Mouse (Mus musculus): ENCODE data around the gene Ttc3. TPM values are rescaled to one million over a fixed set of nuclear protein-coding genes. Genes with fewer than 3 reads are reported as not detected.

Ttc3 gene
- polyA plus RNA-seq, 1 experiment from 2014 or later = 285 TPM

- DNase-seq (ENCODE audit: low spot score) = no peak
- Histone ChIP-seq H3K27me3 (ENCODE audit: low read depth, poor library complexity, severe bottlenecking) (no peaks in the 10 kb centered on the region), H3K36me3 (no peaks in the 10 kb centered on the region), H3K4me3 (no peak overlapping the region), H3K9me3 (replicated peaks) (no peaks in the 10 kb centered on the region), H3K27ac (no peak overlapping the region), H3K4me1 (peaks cover 10% of the 10 kb centered on the region)
- 88% methylated on average over 7 of the region's 7 CpGs for WGBS
Measured at GRCm38 (mm10) chr16:94347080-94347731, 23.2 kb upstream of the Ttc3 start.

DNA sequence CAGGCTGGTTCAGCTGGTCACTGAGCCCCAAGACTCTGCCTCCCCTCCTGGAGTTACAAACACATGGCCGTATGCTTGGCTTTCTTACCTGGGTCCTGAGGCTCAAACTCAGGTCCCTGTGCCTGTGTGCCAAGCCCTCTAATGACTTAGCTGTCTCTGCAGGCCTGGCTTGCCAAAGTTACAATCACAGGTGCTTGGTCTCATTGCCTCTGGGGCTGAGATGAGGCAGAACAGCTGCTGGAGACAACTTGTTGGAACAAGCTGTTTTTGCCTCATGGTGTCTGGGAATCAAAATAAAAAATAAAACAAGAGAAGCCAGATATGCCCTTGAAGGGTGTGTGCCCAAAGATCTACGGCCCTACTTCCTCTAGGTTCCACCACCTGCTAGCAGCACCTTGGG lies 21.6 kb upstream of the Ttc3 start:
- Histone ChIP-seq H3K27ac (no peak overlapping the region), H3K27me3 (ENCODE audit: low read depth, poor library complexity, severe bottlenecking) (no peaks in the 10 kb centered on the region), H3K9me3 (replicated peaks) (no peaks in the 10 kb centered on the region), H3K4me3 (no peak overlapping the region), H3K36me3 (no peaks in the 10 kb centered on the region), H3K4me1 (peaks cover 14% of the 10 kb centered on the region)
- no peak for DNase-seq (ENCODE audit: low spot score)
- WGBS = 88% methylated on average over 2 of the region's 2 CpGs

GRCm38 (mm10) chr16:94349588-94350286 lies 20.7 kb upstream of the Ttc3 start:
- 80% methylated on average over 11 of the region's 11 CpGs for WGBS
- H3K27ac ChIP-seq = no peak overlapping the region

DNA sequence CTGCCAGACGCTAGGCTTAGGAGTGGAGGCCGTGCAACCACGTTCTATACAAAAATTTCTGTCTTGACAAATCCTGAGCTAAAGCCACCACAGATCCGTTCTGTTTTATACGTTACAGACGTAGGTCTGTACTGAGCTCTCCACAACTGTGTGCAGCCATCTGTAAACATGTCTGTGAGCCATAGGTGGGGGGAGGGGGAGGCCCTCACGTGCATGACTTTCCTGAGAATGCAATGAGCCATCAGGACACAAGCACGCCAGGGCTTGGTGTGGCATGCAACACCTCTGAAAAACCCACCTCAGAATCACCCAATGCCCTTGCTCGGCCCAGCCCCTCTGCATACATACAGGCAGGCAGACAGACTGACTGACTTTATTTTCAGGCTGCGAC lies 20.1 kb upstream of the Ttc3 start:
- 85% methylated on average over 10 of the region's 10 CpGs for WGBS
- H3K27me3 ChIP-seq (ENCODE audit: low read depth, poor library complexity, severe bottlenecking) = no peaks in the 10 kb centered on the region
- H3K4me3 ChIP-seq = no peak overlapping the region
- H3K9me3 ChIP-seq (replicated peaks) = no peaks in the 10 kb centered on the region
- DNase-seq (ENCODE audit: low spot score) = no peak
- H3K27ac ChIP-seq = no peak overlapping the region
- peaks cover 22% of the 10 kb centered on the region for H3K4me1 ChIP-seq
- H3K36me3 ChIP-seq = no peaks in the 10 kb centered on the region

More at GRCm38 (mm10) chr16:94349588-94350286, 20.7 kb upstream of the Ttc3 start:
- no peak for DNase-seq (ENCODE audit: low spot score)
- Histone ChIP-seq H3K9me3 (replicated peaks) (no peaks in the 10 kb centered on the region), H3K36me3 (no peaks in the 10 kb centered on the region), H3K4me3 (no peak overlapping the region), H3K27me3 (ENCODE audit: low read depth, poor library complexity, severe bottlenecking) (no peaks in the 10 kb centered on the region), H3K4me1 (peaks cover 20% of the 10 kb centered on the region)

GRCm38 (mm10) chr16:94354450-94354849 lies 16.0 kb upstream of the Ttc3 start:
- peaks cover 22% of the 10 kb centered on the region for H3K4me1 ChIP-seq
- no peak overlapping the region for H3K4me3 ChIP-seq
- no peaks in the 10 kb centered on the region for H3K9me3 ChIP-seq (replicated peaks)
- 39% methylated on average over 9 of the region's 9 CpGs for WGBS
- no peaks in the 10 kb centered on the region for H3K27me3 ChIP-seq (ENCODE audit: low read depth, poor library complexity, severe bottlenecking)
- H3K36me3 ChIP-seq = no peaks in the 10 kb centered on the region
- no peak overlapping the region for H3K27ac ChIP-seq
- no peak for DNase-seq (ENCODE audit: low spot score)

GRCm38 (mm10) chr16:94356046-94356445 lies 14.4 kb upstream of the Ttc3 start:
- DNase-seq (ENCODE audit: low spot score) = no peak

DNA sequence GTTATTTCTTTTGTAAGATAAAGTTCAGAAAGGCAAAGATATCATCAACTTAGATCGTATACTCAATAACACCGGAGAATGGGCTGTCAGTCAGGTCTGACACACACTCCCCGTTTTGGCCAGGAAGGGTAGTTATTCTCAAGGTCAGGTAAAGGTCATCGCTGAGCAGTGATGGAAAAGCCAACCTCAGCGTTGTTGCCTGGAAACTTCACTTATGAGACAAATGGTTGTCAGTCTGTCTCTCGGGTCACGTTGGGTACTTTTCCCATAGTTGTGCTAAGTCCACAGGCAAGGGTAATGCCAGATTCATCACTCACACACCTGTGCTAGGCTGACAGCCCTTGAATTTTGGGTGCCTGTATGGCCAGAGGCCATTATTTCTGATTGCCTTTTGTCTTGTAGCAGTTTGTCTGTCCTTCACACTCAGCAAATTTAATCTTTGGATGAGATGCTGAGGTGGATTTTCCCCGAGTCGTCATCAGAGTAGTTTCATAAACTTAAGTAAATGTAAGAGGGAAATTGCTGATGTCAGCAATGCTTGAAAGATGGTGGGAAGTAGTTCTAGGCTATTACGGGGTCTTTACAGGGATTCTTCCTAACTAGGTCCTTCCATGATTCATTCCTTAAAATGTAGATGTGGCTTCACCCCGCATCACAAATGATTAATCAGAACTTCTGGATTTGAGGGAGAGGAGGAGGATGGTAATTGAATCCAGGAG lies 13.5 kb upstream of the Ttc3 start:
- no peaks in the 10 kb centered on the region for H3K9me3 ChIP-seq (replicated peaks)
- 70% methylated on average over 11 of the region's 11 CpGs for WGBS
- H3K4me3 ChIP-seq = no peak overlapping the region
- peaks cover 12% of the 10 kb centered on the region for H3K4me1 ChIP-seq
- no peaks in the 10 kb centered on the region for H3K27me3 ChIP-seq (ENCODE audit: low read depth, poor library complexity, severe bottlenecking)
- no peaks in the 10 kb centered on the region for H3K36me3 ChIP-seq
- DNase-seq (ENCODE audit: low spot score) = no peak
- H3K27ac ChIP-seq = no peak overlapping the region

More at GRCm38 (mm10) chr16:94356046-94356445, 14.4 kb upstream of the Ttc3 start:
- Histone ChIP-seq H3K27me3 (ENCODE audit: low read depth, poor library complexity, severe bottlenecking) (no peaks in the 10 kb centered on the region), H3K4me3 (no peak overlapping the region), H3K27ac (no peak overlapping the region), H3K4me1 (peaks cover 12% of the 10 kb centered on the region), H3K9me3 (replicated peaks) (no peaks in the 10 kb centered on the region), H3K36me3 (no peaks in the 10 kb centered on the region)
- 52% methylated on average over 7 of the region's 7 CpGs for WGBS

GRCm38 (mm10) chr16:94358091-94358490 lies 12.3 kb upstream of the Ttc3 start:
- Histone ChIP-seq H3K9me3 (replicated peaks) (no peaks in the 10 kb centered on the region), H3K4me1 (peaks cover 18% of the 10 kb centered on the region), H3K36me3 (no peaks in the 10 kb centered on the region), H3K27ac (no peak overlapping the region), H3K27me3 (ENCODE audit: low read depth, poor library complexity, severe bottlenecking) (no peaks in the 10 kb centered on the region), H3K4me3 (no peak overlapping the region)
- DNase-seq (ENCODE audit: low spot score) = no peak
- 87% methylated on average over 3 of the region's 3 CpGs for WGBS

GRCm38 (mm10) chr16:94360578-94361350 lies 9.7 kb upstream of the Ttc3 start:
- WGBS = 90% methylated on average over 13 of the region's 13 CpGs
- Histone ChIP-seq H3K4me3 (no peak overlapping the region), H3K27me3 (ENCODE audit: low read depth, poor library complexity, severe bottlenecking) (no peaks in the 10 kb centered on the region), H3K4me1 (peaks cover 5% of the 10 kb centered on the region; the same call in 1 of the 2 replicates), H3K9me3 (replicated peaks) (no peaks in the 10 kb centered on the region), H3K27ac (no peak overlapping the region), H3K36me3 (peaks cover 11% of the 10 kb centered on the region)
- DNase-seq (ENCODE audit: low spot score) = no peak

DNA sequence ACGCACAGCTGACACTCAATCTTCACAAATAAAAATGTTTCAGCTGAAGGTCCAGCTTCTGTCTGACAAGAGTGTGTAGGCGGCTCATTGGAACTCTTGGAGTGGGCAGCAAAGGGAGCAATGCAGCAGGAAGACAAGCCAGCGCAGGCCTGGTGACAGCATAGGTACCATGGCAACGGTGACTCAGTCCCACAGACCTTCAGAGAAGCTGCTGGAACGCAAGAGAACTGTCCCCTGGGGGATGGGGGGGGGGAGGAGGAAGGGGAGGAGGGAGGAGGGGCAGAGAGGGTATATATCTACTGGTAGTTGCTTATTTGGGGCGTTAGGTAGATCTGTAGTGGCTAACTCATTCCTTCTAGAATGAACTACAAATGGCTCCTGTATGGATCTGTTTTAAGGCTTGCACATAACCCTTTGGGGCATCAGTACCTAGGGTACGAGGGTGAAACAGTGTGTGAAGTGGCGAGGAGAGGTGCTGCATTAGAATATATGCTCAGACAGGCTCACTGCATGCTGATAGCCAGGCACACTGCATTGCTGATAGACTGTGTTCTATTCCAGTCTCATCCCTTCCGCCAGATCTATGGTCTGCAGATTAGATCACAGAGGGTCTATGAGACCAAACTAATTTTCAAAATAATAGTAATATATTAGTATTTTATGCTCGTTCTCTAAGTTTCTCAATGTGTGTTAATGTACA lies 8.1 kb upstream of the Ttc3 start:
- Histone ChIP-seq H3K4me1 (peaks cover 5% of the 10 kb centered on the region; the same call in 1 of the 2 replicates), H3K4me3 (no peak overlapping the region), H3K27me3 (ENCODE audit: low read depth, poor library complexity, severe bottlenecking) (no peaks in the 10 kb centered on the region), H3K27ac (no peak overlapping the region), H3K36me3 (peaks cover 17% of the 10 kb centered on the region), H3K9me3 (replicated peaks) (no peaks in the 10 kb centered on the region)
- DNase-seq (ENCODE audit: low spot score) = no peak
- 57% methylated on average over 10 of the region's 10 CpGs for WGBS

DNA sequence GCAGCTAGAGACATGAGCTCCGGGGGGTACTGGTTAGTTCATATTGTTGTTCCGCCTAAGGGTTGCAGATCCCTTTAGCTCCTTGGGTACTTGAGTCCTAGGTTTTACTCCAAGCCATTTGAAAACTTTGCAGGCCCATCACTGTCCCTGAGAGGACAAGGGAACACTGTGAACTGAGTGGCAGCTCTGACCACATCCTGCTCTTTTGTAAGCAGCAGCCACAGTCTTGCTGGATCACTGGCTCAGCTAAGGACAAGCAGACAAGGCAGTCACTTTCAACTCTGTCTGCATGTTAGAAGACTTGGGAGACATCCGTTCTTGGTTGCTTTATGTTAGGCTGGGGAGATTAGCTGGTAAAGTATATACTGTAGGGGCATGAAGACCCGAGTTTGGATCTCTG lies 6.6 kb upstream of the Ttc3 start:
- no peaks in the 10 kb centered on the region for H3K9me3 ChIP-seq (replicated peaks)
- H3K27ac ChIP-seq = no peak overlapping the region
- 87% methylated on average over 4 of the region's 4 CpGs for WGBS
- no peaks in the 10 kb centered on the region for H3K27me3 ChIP-seq (ENCODE audit: low read depth, poor library complexity, severe bottlenecking)
- peaks cover 17% of the 10 kb centered on the region for H3K36me3 ChIP-seq
- no peak for DNase-seq (ENCODE audit: low spot score)
- H3K4me3 ChIP-seq = no peak overlapping the region
- H3K4me1 ChIP-seq = peaks cover 5% of the 10 kb centered on the region; the same call in 1 of the 2 replicates

GRCm38 (mm10) chr16:94365435-94365834 lies 5.0 kb upstream of the Ttc3 start:
- WGBS = 96% methylated on average over 3 of the region's 3 CpGs
- Histone ChIP-seq H3K27me3 (ENCODE audit: low read depth, poor library complexity, severe bottlenecking) (no peaks in the 10 kb centered on the region), H3K27ac (no peak overlapping the region), H3K4me1 (peaks cover 14% of the 10 kb centered on the region), H3K9me3 (replicated peaks) (no peaks in the 10 kb centered on the region), H3K36me3 (peaks cover 17% of the 10 kb centered on the region), H3K4me3 (no peak overlapping the region)
- DNase-seq (ENCODE audit: low spot score) = no peak

Measured in limb, embryonic 10.5 days (tissue).